Mouse (Mus musculus): ENCODE data around the gene Pitpnm2.
"Not testable (repeated sequence)": the region's sequence is repeated elsewhere in the genome, so short reads cannot be mapped to it uniquely, and the experiment has no call there.

The Pitpnm2 gene

GRCm38 (mm10) chr5:124225891-124226290 lies 23.7 kb downstream of the Pitpnm2 start:
- in situ Hi-C loops (cut with MboI; ENCODE audit: low pct_unique_long_range_greater_than_20kb in 1 of 2, low sequenced_read_pairs in 2 of 2, unreplicated experiment in 1 of 2): no loop called here

DNA sequence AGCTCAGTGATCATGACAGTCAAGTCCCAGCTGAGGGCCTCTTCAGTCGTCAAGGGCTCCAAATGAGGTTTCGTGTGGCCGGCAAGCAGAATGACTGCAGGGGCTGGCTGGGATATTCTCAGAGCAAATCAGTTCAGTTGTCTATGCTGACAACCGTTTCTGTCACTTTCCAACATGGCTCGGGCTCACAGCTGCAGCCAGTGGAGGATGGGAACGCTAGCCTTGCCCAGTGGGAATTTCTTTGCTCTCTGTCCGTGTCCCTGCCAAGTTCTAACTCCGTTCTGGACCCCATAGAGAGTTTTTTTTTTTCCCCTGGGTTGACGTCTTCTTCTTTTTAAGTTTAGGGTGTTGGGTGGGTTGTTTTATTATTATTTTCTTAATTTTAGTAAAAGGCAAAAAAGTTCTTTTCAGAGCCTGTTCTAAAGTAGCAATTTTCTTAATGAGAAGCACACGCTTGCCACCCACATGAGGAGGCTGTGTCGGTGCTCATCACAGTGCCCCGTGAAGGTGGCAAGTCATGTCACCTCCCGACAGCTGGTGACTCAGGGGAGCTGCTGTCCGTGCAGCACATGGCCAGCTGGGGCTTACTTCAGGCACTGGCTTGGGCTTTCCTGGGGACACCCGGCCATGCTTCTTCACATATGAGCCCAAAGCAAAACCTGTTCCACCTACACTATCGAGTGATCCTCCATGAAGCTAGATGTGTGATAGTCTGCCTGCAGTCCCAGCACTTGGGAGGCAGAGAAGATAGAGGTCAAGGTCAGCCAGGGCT lies 25.1 kb downstream of the Pitpnm2 start:
- in situ Hi-C loops (cut with MboI; ENCODE audit: low pct_unique_long_range_greater_than_20kb in 1 of 2, low sequenced_read_pairs in 2 of 2, unreplicated experiment in 1 of 2): no loop called here

- in situ Hi-C loops (cut with MboI; ENCODE audit: low pct_unique_long_range_greater_than_20kb in 1 of 2, low sequenced_read_pairs in 2 of 2, unreplicated experiment in 1 of 2): no loop called here
These were observed 26.0 kb downstream of the Pitpnm2 start for GRCm38 (mm10) chr5:124223574-124223973.

DNA sequence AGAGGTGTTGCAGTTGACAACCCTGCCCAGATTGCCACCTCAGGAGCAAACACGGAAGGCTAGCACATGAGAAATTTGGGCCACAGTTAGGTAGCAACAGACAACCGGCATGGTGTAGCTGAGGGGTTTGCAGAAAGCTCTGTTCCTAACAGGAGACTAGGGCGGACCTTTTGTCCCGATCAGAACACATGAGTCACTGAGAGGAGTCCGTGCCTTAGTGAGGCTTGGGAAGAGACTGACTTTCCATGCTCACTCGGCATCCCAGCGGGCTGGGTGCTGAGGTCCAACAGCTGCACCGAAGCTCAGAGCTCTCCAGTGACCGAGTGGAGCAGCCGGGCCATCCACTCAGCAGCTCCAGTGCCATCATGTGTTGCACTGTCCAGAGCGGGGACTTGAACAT lies 26.9 kb downstream of the Pitpnm2 start:
- in situ Hi-C loops (cut with MboI; ENCODE audit: low pct_unique_long_range_greater_than_20kb in 1 of 2, low sequenced_read_pairs in 2 of 2, unreplicated experiment in 1 of 2): no loop called here

DNA sequence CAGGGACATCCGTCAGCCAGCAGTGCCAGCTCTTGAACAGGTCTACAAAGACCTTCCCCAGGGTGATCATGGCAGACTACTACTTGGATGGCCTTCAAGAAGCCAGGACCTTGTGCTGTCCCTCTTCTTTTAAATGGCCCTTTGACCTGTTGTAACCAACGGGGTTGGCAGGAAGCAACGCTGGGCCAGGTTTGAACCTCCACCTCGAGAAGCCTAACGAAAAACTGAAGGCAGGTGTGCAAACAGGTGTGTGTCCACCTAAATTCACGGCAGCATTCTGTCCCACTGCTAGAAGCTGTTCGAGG lies 27.9 kb downstream of the Pitpnm2 start:
- in situ Hi-C loops (cut with MboI; ENCODE audit: low pct_unique_long_range_greater_than_20kb in 1 of 2, low sequenced_read_pairs in 2 of 2, unreplicated experiment in 1 of 2): no loop called here

DNA sequence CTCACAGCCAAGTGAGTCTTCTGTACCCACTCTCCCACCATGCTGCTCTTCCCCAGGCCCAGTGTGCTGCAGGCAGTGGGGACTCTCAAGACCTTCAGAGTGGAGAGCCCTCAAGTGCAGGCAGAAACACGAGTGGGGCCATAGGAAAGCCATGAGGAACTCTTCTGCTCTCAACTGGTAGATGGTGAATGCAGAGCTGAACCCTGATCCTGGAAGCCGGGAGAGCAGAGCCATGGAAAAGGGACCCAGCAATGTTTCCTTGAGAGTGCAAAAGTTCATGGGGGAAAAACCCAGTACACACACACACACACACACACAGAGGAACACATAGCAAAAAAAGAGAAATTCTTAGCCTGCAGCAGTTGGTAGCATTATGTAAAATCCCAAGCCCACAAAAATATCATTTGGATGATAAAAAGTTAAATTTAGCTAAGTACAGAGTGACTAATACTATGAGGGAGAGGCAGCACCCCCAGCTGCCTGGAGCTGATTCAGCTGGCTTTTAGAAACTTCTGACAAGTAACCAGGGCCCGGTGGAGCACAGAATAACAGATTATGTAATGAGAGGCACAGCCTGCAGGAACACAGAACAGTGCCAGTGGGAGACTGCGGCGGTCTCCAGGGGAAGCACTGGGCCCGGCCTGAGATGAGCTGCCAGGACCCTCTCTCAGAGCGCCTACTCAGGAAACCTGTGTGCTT lies 28.4 kb downstream of the Pitpnm2 start:
- in situ Hi-C loops (cut with MboI; ENCODE audit: low pct_unique_long_range_greater_than_20kb in 1 of 2, low sequenced_read_pairs in 2 of 2, unreplicated experiment in 1 of 2): no loop called here

DNA sequence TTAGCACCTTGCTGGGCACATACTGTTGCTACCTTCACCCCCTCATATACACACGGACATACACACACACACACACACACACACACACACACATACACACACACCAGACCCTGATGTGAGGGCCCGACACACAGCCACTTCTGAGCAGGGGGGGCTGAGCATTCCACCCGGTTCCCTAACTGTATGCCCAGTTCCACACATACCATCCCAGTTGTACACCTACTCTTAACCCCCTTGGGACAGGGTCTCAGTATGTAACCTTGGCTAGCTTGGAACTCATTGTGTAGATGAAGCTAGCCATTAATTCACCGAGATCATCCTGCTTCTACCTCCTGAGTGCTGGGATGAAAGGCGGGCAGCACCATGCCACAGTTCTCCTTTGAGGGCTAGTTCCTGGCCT lies 29.0 kb downstream of the Pitpnm2 start:
- in situ Hi-C loops (cut with MboI; ENCODE audit: low pct_unique_long_range_greater_than_20kb in 1 of 2, low sequenced_read_pairs in 2 of 2, unreplicated experiment in 1 of 2): no loop called here

DNA sequence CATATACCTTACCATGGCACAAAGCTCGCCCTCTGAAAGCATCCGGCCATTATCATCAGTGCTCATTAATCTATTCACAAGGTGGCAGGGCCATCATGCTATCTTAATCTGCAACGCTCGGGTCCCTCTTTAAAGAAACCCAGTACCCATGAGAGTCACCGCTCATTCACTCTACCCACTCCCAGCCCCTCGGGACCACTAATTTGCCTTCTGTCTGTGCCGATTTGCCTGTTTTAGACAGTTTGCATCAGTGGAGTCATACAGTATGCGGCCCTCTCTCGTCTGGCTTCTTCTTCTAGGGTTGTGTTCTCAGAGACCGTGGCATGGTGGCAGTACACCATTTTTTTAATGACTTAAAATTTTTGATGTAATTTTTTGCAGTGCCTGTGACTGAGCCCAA lies 30.1 kb downstream of the Pitpnm2 start:
- in situ Hi-C loops (cut with MboI; ENCODE audit: low pct_unique_long_range_greater_than_20kb in 1 of 2, low sequenced_read_pairs in 2 of 2, unreplicated experiment in 1 of 2): no loop called here

DNA sequence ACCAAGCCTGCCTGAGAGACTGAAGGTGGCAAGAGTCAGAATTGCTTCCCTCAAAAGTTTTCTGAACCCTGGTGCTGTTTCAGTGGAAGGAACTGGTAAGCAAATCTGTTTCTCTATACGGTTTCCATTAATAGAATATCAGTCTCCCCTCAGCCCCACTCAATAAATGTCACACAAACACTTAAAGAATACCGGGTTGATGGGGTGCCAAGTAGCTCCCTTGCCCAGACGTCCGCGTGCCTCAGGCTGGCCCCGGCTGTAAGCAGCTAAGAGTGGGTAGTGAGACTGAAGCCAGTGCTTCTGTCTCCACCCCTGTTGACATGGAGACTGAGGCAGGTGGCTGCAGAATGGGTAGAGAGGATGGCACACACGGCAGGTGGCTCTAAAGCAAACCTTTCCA lies 30.6 kb downstream of the Pitpnm2 start:
- in situ Hi-C loops (cut with MboI; ENCODE audit: low pct_unique_long_range_greater_than_20kb in 1 of 2, low sequenced_read_pairs in 2 of 2, unreplicated experiment in 1 of 2): no loop called here

- in situ Hi-C loops (cut with MboI; ENCODE audit: low pct_unique_long_range_greater_than_20kb in 1 of 2, low sequenced_read_pairs in 2 of 2, unreplicated experiment in 1 of 2): no loop called here
These were observed 31.9 kb downstream of the Pitpnm2 start for GRCm38 (mm10) chr5:124217566-124218249.

DNA sequence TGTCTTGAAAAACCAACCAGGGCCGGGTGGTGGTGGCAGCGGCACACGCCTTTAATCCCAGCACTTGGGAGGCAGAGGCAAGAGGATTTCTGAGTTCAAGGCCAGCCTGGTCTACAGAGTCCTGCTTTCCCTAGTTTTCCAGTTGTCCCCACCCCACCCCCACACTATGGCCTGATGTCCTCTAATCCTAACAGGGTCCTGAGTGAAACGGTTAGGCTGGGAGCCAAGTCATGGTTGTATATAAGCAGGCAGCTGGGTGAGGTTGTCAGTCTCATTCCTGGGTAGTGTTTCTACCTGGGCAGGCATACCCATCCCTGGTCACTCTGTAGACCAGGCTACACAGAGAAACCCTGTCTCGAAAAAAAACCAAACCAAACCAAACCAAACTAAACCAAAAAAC lies 32.5 kb downstream of the Pitpnm2 start:
- in situ Hi-C loops (cut with MboI; ENCODE audit: low pct_unique_long_range_greater_than_20kb in 1 of 2, low sequenced_read_pairs in 2 of 2, unreplicated experiment in 1 of 2): not testable (repeated sequence)

DNA sequence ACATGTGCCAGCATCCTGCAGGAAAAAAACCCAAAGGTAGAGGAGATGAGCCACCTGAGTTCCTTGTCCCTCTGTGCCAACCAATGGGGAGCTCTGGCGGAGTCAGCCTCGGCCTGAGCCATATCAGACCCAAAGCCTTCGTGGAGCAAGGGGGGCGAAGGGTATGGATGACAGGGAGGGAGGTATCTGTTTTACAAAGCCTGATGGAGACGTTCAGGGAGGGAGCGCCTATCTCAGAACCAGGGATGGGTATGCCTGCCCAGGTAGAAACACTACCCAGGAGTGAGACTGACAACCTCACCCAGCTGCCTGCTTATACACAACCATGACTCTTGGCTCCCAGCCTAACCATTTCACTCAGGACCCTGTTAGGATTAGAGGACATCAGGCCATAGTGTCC lies 33.2 kb downstream of the Pitpnm2 start:
- in situ Hi-C loops (cut with MboI; ENCODE audit: low pct_unique_long_range_greater_than_20kb in 1 of 2, low sequenced_read_pairs in 2 of 2, unreplicated experiment in 1 of 2): no loop called here

- in situ Hi-C loops (cut with MboI; ENCODE audit: low pct_unique_long_range_greater_than_20kb in 1 of 2, low sequenced_read_pairs in 2 of 2, unreplicated experiment in 1 of 2): no loop called here
These were observed 33.9 kb downstream of the Pitpnm2 start for GRCm38 (mm10) chr5:124215647-124216046.

- in situ Hi-C loops (cut with MboI; ENCODE audit: low pct_unique_long_range_greater_than_20kb in 1 of 2, low sequenced_read_pairs in 2 of 2, unreplicated experiment in 1 of 2): no loop called here
These were observed 34.9 kb downstream of the Pitpnm2 start for GRCm38 (mm10) chr5:124214516-124215145.

- in situ Hi-C loops (cut with MboI; ENCODE audit: low pct_unique_long_range_greater_than_20kb in 1 of 2, low sequenced_read_pairs in 2 of 2, unreplicated experiment in 1 of 2): no loop called here
These were observed 35.7 kb downstream of the Pitpnm2 start for GRCm38 (mm10) chr5:124213588-124214469.

- in situ Hi-C loops (cut with MboI; ENCODE audit: low pct_unique_long_range_greater_than_20kb in 1 of 2, low sequenced_read_pairs in 2 of 2, unreplicated experiment in 1 of 2): no loop called here
These were observed 37.9 kb downstream of the Pitpnm2 start for GRCm38 (mm10) chr5:124211669-124212068.

- in situ Hi-C loops (cut with MboI; ENCODE audit: low pct_unique_long_range_greater_than_20kb in 1 of 2, low sequenced_read_pairs in 2 of 2, unreplicated experiment in 1 of 2): no loop called here
These were observed 38.3 kb downstream of the Pitpnm2 start for GRCm38 (mm10) chr5:124211234-124211633.

GRCm38 (mm10) chr5:124210281-124211016 lies 39.1 kb downstream of the Pitpnm2 start:
- in situ Hi-C loops (cut with MboI; ENCODE audit: low pct_unique_long_range_greater_than_20kb in 1 of 2, low sequenced_read_pairs in 2 of 2, unreplicated experiment in 1 of 2): no loop called here

Measured in mouse embryonic stem cell (cell line).